Mouse (Mus musculus) layer of hippocampus, postnatal 10 days (tissue): Measurements from ENCODE around the gene Tenm4. TPM values are rescaled to one million over a fixed set of nuclear protein-coding genes. Genes with fewer than 3 reads are reported as not detected.

ENCODE experiments used
- DNase-seq, 2 experiments: peaks; one replicate each; pipeline ENCODE4 v3.0.0; 2021; ENCODE audit warnings: low spot score in 2 of 2
- total RNA-seq, 2 experiments: library from RNA; stranded (reverse); gene quantifications; 2 replicates each; pipeline ENCODE4 v1.2.3; 2021

Tenm4 gene
- total RNA-seq, 2 experiments from 2014 or later = 130 to 149 TPM

DNA sequence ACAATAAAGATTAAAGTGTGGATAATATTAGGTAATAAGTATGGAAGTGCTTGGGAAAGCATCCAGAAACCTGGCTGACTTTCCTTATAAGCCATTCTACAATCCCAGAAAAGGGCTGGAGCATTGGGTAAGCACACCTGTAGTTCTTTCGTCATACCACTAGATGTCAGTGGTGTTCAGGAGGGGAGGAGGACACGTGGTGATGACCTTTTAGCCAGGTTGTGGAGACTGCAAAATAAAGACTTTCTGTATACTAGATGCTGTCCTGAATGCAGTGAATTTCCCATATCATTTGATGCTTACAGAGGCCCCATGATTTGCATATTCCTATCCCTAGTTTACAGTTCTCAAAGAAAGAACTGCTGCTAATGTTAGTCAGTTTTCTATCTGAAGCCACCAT is 348.2 kb downstream of the Tenm4 start:
- no peak for DNase-seq

DNA sequence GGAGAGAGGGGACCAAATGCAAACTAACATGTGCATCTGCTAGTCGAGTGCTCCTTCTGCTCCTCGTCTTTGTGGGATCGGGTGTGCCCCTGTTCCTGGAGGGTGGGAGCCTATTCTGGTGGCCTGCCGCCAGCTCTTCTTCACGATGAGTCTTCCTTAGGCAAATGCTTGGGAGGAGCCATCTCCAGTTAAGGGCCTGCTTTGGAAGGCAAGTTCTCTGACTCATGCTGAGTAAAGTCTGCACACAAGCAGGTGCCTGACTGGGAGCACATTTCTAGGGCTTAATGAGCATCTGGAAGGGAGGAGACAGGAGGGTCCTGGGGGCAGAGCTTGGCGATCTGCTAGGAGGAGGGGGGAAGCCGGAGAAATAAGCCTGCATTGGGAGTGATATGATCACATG is 350.9 kb downstream of the Tenm4 start:
- DNase-seq = peak; percentile 23 to 39

DNA sequence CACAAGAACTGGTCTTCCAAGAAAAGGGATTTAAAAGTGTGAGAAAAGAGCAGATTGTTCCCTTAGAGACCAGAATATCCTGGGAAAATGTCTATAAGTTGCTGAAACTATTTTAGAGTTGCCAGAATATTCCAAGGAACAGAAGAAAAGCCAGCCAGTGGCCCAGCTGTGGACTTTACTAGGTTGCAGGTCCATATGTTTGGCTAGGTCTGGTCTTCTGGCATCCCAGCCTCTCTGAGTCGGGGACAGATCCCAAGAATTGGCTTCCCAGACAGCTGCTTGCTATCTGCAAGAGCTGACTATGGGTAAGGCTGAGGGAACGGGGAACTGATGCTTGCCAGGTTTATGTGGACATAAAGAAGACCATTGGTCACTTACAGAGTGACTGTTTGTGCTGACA is 352.6 kb downstream of the Tenm4 start:
- DNase-seq = no peak

DNA sequence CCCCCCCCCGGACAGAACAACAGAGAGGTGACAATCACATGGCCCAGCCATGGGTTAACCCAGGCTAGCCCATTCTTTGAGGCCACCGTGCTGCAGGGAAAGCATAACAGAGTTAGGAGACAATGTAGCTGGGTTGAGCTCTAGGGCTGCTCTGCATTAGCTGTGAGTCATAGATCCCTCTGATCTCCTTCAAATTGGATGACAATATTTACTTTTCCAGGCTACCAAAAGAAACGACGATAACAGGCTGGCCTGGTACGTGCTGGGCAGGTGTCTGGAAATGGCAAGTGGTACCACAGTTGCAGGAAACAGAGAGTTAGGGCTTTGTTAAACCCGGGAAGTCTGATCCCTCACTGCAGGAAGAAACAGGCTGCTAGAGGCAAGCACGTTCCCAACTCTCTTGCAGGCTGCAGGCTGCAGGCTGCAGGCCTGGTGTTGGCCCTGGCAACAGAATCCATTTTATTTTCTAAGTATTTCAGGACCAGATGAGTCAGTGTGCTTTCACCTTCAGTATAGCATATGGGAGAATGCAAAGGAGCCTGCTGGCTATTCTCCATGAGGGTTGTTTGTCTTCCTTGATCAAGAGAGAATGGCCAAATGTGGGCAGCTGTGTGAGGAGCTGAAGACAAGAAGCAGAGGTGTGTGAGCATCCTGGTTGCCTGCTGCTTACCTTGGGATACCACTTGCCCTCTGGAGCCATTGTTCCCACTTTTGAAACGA is 353.6 kb downstream of the Tenm4 start:
- no peak for DNase-seq

DNA sequence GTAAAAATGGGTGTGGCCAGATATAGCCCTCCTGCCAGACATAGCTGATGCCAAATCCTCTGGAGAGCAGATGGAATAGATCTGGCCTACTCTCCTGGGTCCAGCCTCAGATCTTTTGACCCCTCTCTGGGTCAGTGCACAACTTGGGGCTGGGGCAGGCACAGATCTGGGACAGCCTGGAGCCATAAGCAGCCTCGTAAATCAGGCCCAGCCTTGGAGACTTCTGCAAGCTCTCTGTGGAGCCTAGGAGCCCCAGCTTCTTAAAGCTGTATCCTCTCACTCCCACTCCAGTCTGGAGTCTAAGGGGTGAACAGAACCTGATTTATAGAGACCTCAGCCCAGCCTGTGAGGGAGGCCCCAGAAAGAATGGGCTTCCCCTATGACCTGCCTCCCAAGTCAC is 354.3 kb downstream of the Tenm4 start:
- no peak for DNase-seq

DNA sequence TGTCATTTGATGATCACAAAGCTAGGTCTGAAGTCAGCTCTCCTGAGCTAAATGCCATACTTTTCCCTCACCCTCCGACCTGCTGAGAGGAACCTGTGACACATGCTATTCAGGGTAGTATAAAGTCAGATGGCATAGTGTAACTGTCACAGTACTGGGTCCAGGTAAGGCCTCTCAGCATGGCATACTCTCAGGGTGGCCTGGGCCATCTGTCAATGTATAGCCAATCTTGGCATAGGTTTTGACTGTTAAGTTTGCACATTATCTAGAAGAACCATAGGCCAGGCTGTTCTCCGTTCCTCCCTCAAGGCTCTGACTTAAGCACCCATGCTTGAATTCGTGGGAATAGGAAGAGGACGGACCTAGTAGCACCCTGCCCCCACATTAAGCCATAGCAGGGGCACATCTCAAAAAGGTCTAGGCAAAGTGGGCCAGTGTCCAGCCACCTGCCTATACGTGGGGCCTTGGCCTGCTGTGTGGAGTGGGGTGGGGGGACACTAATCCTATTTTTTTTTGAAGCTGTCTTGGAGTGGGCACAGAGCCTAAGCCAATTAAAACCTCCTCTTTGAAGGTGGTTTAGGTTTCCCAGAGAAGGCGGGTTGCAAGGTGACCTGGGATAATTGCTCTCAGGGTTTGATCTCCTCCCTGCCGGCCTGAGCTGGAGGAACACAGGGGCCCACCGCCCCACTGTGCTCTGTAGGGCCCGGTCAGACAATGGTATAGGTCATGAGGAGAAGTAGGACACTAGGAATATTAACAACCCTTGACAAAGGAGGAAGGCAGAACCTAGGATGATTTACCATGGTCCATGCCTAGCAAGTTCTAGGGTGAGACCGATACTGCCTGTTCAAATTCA is 359.8 kb downstream of the Tenm4 start:
- no peak for DNase-seq

DNA sequence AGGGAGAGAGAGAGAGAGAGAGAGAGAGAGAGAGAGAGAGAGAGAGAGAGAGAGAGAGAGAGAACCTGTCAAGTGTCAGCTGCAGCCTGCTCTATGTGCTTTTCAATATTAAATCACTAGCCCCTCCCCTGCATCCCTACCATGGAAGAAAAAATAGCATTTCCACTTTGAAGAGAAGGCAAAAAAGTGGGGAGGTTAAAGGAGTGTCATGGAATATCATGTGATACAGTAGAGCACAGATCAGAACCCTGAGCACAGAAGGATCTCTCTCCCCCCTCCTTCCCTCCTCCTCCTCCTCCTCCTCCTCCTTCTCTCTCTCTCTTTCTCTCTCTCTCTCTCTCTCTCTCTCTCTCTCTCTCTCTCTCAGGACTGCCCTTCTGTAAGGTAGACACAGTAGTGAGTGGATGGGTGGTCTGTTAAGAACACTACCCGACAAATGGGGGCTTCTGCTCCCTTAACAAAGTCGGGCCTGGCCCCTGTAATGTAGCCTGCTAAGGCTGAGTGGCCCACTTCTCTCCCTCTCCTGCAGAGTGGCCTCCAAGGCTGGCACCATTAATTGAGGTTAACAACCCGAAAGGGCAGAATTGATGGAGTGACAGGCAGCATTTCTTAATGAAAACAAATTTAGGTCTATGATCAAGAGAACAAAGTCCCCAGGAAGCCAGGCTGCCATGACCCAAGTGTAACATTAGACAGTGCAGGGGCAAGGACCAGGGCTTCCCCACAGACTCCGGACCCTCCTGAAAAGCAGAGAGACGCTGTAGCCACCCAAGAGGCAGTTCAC is 361.1 kb downstream of the Tenm4 start:
- no peak for DNase-seq

DNA sequence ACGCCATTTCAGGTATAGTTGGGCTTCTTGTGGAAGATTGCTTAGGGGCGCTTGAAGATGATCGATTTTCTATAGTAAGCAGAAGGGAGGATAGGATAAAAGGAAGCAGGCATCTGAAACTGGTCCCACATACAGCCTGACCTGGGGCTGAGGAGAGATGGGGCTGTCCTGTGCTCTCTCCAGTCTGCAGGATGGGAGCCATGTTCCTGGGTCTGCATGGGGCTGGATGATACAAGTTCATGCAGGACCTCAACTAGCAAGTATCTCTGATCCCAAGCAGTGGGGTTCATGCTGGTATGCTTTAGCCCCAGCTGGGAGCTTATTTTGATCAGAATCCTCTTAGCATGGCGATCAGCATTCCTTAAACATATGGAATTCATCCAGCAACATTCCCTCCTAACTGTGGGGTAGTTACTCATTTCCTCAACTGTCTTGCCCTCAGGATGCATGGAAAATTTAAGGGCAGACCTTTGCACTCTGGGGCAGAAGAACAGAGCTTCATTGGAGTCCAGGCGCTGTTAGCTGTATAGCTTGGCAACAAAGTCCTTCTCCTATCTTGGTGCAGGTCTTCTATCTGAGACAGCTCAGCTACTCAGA is 361.9 kb downstream of the Tenm4 start:
- DNase-seq = no peak

DNA sequence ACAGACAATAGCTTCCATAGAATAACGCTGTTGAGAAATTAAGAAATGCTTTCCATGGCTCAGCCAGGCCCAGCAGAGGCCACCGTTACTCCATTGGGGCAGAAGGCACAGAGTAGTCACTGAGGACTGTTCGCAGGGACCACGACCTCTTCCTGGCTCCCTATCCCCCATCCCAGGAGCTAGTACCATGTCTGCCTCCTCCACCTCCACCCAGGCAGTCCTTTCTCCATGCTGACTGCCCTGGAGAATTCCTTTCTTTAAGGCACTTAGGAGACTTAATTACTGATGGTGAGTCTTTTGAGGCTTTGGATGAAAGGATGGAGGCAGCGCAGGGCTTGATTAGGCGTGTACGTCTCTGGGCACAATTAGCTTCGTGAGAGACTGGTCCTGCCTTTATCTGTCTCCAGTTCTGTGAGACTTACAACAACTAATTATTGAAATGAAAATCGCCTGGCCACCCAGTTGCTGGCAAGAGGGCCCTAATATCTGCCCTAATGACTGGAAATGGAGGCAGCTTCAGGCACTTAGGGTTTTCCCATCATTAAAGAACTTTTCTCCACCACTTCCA is 365.4 kb downstream of the Tenm4 start:
- DNase-seq = no peak

DNA sequence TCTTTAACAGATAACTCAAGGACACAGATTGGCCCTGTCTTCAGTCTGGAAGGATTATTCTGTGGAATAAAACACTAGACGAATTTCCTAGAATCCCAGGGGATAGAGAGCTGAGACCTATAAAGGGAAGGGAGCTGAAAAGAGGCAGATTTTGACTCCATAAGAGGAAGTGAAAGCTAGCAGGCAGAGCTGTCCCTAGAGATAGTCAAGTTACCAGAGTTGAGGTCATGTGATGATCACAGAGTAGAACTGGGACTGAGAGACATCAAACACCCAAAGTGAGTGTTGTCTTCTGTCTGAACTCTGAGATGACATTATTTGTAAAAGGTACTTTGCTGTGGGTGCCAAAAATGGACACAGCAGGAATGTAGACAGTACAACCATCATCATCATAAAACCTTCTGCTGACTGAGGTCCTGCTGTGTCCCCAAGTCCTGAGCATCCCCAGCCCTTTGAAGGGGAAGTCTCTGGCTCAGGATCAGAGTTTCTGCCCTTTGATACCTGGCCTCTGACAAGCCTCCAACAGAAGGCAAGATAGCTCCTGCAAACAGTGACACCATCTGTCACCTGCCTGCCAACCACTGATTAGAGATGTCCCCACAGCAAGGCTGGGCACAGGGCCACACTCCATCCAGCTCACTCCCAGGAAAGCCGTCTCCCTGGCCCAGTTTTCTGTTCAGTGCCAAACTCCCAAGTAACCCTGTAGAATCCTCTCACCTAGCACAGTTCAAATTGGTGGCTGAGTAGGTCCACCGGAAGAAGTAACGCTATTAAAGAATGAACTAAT is 368.4 kb downstream of the Tenm4 start:
- DNase-seq = no peak

DNA sequence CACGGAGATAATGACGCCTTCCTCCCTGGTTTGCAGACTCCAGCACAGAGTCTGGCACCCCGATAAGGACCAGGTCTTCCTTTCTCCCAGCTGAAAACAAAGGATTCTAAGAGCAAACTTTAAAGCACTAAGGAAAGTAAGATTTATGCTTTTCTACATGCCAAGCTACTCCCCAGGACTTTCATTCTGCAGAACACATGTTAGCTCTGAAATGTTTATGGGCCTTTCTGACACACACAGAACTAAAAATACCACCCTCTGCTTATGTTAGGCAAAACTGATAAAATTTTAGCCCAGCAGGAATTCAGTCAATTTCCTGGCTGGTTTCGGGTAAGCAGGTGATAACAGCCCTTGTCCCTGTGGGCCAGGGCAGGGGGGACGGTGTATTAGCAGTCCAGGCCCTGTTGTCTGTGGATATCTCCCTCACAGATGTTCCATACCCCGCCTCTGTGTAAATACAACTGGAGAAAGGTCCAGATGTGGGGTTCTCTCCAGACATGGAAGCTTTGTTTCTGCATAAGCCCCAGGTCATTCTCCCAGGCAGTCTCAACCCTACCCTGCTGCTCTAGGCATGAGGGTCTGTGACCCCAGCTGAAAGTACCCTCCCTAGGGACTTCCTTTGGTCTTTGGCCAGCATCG is 369.5 kb downstream of the Tenm4 start:
- DNase-seq = no peak

DNA sequence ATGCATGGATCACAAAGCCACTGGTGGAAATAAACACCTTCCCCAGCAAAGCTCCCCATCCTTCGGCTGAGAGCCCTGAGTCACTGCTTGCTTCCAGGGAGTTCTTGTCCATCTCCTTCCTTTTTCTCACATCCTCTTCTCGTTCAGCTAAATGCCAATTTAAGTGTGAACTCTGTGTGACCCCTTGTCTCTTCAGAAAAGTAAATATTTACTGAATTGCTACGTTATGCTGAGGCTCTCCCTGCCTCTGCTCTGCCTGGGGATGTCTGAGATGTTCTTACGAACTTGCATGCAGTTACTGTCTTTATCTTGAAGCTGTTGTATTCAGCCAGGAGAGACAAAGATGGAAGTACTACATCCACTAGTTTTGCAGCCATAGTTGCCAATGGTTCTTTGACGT is 374.9 kb downstream of the Tenm4 start:
- no peak for DNase-seq

DNA sequence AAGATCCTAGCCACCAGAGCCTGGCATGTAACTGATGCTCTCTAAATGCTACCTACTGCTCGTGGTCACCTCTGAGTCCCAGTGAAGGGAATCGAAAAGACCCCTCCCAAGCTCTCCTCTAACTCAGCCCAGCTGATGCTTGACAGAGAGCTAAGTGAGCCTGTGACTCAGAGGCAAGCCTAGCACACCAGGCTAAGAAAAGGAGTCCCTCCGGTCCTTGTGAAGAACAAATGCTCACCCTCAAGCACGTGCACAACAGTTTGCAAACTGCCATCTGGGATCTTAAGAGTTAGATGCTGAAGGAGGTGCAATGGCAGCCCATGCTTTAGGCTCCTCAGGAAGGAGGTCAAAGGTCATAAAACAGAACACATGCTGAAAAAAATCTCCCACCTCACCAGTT is 380.8 kb downstream of the Tenm4 start:
- DNase-seq = no peak

DNA sequence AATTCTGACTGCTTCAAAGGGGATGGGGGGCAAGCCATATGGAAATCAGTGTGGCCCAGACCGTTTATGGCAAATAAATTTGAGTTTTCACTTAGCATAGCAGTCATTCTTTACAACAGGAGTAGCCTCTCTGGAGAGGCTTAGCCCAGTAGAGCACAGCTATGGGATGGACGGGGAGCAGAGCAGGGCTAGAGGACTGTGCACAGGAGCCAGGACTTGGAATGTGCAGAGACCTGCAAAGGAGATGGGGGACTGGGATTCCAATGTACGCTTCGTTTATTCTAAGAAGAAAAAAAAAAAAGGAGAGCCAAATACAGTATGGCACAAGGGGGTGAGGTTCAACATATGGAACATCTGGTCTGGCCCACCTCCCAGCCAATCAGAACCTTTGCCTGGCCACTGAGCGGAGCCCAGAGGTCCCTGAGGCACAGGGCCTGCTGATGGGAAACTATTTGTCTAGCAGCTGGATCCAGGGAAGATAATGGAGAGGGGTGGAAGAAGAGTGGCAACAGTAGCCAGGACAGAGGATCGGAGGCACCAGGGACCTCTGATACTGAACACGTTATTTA is 381.3 kb downstream of the Tenm4 start:
- DNase-seq = no peak

DNA sequence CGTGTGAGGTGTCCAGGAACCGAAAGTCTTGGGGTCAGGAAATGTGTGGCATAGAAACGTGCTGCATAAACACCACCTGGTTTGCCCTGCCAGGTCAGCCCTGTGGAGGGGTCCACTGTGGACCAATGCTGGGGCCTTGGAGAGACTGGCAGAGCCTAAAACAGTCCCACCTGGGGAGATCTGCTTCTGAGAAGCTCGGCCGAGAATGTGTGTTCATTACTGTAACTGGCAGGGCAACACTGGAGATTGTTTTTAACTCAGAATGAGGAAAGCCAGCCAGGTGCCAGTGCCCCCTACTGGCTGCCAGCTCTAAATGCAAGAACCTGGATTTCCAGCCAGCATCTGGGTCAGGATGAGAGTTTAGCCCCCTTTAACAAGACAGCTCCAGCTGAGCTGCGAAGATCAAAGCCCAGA is 383.2 kb downstream of the Tenm4 start:
- DNase-seq = peak; percentile 47 to 61

DNA sequence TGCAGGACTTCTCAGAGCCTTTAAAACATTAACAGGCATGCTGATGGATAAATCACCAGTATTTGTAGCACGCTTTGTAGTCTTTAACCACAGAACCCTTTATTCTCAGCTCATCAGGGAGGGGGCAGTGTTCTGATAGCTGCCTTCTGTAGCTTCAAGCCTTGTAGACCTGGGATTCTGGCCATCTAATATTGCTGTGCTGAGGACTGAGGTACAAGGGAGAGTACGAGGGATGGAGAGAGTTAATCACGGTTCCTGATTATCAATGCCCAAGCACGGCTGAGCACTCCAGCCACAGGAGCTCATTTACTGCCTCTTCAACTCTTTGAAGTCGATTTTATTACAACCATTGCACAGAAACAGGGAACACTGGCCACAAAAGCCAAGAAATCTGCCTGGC is 384.2 kb downstream of the Tenm4 start:
- no peak for DNase-seq

DNA sequence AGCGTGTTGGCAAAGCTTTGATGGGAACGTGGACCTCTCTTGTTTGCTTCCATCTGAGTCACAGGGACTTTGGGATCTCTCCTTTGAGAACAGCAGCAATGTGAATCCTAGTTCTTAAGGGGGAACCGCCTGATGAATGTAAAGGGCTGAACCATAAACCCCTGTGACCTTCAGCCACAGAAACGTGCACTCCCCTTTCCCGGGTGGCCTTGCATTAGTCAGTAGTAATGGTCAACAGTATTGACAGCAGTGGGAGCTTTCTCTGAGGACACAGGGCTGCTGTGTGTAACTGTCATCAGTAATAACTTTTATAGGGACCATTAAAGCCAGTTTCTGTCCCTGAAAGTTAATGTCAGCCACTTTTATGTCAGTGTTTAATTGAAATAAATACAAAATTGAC is 385.7 kb downstream of the Tenm4 start:
- no peak for DNase-seq

DNA sequence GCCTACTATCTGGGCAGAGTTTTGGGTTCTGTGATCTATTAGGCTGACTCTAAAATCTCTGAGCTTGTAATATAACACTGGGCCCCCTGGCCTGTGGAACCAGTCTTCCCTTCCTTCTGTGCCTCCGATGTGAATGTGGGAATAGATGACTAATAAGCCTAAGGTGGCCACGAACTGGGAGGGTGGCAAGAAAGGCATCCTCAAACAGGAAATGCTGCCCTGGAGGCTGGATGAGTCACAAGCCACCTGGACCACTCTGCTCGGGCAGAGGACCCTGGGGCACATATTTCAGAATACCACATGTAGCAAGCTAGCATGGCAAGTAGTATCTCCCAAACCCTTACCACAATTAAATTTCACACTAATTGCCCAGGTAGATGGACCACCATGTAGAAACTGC is 391.8 kb downstream of the Tenm4 start:
- DNase-seq = no peak

DNA sequence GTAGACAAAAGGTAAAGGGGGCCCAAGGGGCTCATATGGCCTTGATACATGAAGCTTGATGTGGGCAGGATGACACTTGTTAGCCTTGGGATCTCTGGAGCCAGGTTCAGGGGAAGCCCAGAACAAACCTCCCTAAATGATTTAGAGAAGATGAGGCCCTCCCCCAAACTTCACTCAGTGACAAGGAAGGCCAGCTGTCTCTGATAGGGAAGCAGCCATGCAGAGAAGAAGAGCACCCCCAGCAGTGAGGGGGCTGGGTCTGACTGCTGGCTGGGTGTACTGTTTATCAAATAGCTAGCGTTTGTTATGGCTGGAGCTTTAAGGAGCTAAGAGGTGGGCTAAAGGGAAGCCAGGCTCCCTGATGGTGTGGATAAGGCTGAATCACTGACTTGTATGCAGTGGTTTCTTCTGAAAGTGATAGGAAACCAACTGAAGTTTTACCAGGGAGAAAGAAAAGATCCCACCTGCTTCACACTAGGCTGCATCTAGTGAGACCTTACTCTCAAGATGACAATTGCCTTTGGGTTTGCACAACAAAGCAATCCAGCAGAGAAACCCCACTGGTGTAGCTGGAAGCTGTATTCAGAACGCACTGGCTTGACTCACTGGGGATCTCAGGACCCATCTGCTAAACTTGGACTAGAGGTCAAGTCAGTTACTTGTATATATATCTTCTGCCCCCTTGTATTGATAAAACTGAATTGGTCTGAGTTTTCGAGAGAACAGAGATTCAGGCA is 392.5 kb downstream of the Tenm4 start:
- DNase-seq = no peak
